Mouse (Mus musculus) forelimb bud, embryonic 11.5 days (tissue): Measurements from ENCODE around the gene 1700067K01Rik.
"Not testable (repeated sequence)": the region's sequence is repeated elsewhere in the genome, so short reads cannot be mapped to it uniquely, and the experiment has no call there.

ENCODE experiments used
- DNase-seq: peaks from one replicate; pipeline ENCODE4 v3.0.0-alpha.2; 2012; ENCODE audit warnings: low read depth, low spot score

Gene 1700067K01Rik

DNA sequence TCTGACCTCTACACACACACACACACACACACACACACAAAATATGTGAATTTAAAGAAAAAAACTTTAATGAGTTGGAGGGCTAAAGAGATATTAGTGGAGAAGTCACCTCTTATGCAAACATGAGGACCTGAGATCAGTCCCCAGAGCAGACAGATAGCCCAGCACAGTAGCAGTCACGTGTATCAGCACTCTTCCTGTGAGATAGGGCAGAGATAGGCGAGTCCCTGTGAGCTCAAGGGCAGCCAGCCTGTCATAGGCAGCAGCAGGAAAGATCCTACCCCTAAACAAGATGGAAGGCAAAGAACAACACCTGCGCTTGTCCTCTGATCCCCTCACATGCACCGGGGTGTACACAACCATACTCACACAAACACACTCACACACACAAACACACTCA lies 18.9 kb upstream of the 1700067K01Rik start:
- DNase-seq, result no peak

DNA sequence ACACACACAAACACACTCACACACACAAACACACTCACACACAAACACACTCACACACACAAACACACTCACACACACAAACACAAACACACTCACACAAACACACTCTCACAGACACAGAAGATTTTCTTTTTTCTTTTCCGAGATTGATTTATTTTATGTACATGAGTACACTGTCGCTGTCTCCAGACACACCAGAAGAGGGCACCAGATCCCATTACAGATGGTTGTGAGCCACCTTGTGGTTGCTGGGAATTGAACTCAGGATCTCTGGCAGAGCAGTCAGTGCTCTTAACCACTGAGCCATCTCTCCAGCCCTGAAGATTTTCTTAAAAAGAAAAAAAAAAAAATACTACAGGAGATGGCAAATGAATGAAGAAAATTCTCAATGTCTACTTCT lies 18.1 kb upstream of the 1700067K01Rik start:
- DNase-seq, result not testable (repeated sequence)

GRCm38 (mm10) chr8:83989243-83989642 lies 12.1 kb upstream of the 1700067K01Rik start:
- DNase-seq, result no peak

GRCm38 (mm10) chr8:83990170-83990569 lies 11.1 kb upstream of the 1700067K01Rik start:
- DNase-seq, result no peak

DNA sequence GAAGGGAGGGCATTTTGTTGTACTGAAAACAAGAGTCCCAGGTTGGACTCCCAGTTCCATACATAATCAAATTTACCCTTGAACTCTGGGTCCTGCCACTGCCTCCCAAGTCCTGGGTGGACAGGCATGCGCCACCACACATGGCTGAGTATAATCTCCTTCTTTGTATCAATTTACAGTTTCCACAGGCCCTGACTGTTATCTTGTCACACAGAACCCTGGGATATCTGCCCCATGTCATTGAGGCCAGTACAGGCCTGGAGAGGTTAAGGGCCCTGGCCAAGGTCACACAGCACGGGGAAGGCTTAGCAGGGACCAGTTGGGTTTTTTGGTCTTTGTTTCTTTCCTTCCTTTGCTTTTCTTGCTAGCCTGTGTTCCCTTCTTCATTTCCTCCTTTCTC lies 8.8 kb upstream of the 1700067K01Rik start:
- DNase-seq, result no peak

- DNase-seq, result no peak
Observed at GRCm38 (mm10) chr8:83994030-83994429, 7.3 kb upstream of the 1700067K01Rik start.

DNA sequence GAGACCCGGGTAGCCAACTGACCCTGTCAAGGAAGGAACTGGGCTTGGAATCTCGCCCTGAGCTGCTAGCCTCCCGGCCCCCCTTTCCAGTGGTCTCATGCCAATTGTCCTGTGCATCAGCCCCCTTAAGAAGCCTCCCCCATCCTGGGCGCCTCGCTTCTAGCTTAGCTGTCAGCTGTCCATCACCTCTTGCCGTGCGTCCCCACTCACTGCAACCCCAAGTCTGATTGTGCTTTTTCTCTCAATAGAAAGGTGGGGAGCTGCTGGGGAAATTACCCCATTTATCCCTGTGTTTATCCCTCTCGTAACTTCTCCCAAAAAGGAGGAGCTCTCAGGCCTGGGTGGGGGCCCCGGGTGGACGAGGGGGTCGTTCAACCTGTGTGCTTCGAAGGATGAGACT lies 5.3 kb upstream of the 1700067K01Rik start:
- no peak for DNase-seq

- DNase-seq, result peak; percentile 81
Observed at GRCm38 (mm10) chr8:83996567-83997505, 4.5 kb upstream of the 1700067K01Rik start.

DNA sequence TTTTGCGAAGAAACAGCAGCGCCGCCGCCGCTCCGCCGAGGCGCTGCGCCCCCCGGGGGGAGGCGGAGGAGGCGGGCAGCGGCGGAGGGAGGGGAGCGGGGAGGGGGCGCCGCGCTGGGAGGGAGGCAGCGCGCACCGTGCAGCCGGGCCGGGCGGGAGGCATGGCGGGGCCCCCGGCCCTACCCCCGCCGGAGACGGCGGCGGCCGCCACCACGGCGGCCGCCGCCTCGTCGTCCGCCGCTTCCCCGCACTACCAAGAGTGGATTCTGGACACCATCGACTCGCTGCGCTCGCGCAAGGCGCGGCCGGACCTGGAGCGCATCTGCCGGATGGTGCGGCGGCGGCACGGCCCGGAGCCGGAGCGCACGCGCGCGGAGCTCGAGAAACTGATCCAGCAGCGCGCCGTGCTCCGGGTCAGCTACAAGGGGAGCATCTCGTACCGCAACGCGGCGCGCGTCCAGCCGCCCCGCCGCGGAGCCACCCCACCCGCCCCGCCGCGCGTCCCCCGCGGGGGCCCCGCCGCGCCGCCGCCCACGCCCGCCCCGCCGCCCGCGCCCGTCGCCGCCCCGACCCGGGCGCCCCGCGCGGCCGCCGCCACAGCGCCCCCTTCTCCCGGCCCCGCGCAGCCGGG lies 3.7 kb upstream of the 1700067K01Rik start, which contains the start of gene Samd1:
Gene Samd1, plus strand, starts transcription at position 162 of the 631 bp plus-strand sequence.
- no peak for DNase-seq

DNA sequence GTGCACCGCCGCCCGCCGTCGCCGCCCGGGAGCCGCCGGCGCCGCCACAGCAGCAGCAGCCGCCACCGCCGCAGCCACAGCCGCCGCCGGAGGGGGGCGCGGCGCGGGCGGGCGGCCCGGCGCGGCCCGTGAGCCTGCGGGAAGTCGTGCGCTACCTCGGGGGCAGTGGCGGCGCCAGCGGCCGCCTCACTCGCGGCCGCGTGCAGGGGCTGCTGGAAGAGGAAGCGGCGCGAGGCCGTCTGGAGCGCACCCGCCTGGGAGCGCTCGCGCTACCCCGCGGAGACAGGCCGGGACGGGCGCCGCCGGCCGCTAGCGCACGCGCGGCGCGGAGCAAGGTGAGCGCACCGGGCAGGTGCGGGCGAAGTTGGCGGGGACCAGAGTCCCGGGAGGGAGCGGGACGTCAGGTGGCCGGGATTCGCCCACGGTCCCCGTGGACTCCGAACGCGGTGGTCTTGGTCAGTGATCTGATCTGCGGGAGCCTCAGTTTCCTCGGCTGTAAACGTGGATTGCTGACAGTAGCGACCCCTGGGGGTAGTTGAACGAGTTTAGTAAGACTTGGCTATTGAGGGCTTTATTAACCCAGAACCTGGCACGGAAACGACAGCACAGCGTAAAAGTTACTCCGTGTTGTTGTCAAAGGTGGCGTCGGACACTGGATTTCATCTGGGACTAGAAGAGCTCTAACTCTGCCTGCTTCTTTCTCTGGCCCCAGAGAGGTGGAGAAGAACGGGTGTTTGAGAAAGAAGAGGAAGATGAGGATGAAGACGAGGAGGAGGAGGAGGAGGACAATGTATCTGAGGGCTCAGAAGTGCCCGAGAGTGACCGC lies 2.9 kb upstream of the 1700067K01Rik start:
- peak; percentile 70 for DNase-seq

DNA sequence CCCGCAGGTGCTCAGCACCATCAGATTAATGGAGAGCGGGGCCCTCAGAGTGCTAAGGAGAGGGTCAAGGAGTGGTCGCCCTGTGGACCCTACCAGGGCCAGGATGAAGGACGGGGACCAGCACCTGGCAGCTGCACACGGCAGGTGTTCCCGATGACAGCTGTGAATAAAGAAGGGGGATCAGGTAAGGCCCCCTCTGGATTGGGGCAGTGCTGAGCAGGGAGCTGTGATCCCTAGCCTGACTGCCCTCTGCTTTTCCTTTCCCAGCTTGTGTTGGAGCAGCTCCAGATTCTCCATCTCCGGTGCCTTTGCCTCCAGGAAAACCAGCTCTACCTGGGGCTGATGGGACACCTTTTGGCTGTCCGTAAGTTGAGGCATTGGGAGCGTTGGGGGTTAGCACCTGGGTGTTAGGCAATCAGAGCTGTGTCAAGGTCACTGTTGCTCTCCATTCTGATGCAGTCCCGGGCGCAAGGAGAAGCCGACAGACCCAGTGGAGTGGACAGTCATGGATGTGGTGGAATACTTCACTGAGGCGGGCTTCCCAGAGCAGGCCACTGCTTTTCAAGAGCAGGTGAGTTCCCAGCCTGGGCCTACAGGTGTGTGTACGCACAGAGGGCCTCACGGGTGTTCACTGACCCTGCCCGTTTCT lies 2.1 kb upstream of the 1700067K01Rik start:
- DNase-seq, result no peak

DNA sequence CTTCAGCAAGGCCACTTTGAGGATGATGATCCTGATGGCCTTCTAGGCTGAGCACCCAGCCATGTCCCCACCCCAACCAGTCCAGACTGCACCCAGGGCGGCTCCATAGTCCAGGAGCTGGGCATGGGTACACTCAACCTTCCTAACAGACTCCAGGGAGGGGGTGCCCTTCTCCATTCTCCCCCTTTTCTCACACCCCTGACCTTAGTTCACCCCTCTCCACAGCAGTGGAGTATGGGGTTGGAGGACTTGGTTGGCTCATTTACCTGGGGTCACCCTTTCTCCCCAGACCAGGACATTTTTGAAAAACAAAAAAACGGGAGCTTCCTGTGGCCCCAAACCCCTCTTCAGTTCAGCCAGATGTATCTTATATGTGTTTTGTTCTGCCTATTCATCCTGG lies 1.5 kb upstream of the 1700067K01Rik start:
- DNase-seq, result no peak

DNA sequence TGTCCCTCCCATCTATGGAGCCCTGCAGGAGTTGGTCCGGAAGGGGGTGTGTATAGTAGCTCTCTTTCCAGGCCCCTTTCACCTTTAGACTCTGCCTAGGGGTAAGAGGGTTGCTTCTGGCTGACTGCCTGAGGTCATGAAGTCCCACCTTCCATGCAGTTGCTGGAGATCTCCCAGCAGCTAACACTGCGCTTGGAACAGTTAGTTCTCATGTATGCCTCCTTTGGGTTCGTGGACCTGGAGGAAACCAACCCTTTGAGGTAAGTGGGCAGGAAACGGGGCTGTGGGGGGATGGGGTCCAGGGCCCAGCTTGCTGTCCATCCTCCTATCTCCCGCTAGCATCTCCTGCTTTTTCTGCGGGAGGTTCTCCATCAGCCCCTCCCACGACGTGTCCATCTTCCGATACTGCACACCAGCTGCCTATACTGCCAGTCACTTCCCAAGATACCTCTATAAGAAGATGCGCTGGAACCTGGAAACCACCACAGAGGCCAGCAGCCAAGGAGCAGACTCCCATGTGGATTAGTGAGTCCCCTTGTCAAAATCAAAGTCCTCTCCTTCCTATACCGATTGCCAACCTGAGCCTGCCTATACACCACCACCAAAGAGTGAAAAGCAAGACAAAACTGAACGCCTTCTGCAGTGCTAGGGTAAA lies 1.8 kb downstream of the 1700067K01Rik start:
- no peak for DNase-seq

DNA sequence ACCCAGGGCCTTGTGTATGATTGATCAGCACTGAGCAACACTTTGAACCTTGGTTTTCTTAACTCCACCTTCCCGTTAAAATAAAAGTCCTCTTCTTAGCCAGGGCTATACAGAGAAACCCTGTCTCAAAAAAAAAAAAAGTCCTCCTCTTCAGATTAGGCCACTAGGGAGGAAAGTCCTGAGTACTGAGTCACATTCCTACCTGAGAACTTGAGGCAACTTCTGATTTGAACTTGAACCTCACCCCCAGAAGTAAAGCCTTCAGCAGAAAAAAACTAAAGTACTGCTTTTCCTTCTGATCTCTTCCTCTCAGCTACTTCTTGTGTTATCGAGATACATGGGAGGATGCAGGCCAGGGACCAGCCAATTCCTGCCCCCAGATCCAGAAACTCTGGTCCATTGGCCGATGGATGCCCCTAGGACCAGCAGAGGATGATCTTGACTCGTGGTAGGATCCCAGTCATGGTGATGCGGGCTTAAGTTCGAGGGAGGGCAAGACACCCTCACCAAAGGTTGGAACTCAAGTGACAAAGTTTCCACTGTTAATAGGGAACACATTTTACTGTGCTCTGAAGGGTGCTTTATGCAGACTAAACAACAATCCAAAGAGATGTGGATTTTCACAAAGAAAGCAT lies 2.4 kb downstream of the 1700067K01Rik start:
- DNase-seq, result no peak

DNA sequence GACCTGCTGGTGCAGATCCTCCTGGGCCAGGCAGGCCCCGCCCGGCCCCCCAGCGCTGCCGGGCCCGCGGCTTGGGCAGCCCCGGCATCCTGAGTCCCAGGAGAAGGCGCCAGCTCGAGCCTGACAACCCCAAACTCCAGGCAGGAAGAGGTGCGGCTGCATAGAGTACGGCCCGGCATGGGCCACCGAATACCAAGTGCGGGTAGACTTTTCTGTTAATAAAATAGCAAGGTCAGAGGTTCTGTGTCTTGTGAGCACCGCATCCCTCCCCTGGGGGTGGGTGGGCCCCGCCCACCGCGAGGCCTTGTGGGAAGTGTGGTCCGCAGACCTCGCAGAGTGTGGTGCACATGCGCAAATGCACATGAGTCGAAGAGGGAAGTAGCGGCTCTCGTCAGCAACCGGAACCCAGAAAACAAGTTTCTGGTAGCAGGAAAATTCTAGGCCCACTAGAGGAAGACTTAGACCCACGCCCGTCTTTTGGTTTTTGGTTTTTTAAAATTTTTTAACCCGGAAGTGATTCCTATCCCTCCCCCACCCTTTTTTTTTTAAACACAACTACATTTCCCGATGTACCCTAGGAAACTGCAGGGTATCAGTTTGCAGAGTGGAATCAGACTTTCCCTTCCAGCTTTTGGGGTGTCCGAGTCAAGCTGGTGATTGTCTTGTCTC lies 3.4 kb downstream of the 1700067K01Rik start:
- peak; percentile 95 for DNase-seq

DNA sequence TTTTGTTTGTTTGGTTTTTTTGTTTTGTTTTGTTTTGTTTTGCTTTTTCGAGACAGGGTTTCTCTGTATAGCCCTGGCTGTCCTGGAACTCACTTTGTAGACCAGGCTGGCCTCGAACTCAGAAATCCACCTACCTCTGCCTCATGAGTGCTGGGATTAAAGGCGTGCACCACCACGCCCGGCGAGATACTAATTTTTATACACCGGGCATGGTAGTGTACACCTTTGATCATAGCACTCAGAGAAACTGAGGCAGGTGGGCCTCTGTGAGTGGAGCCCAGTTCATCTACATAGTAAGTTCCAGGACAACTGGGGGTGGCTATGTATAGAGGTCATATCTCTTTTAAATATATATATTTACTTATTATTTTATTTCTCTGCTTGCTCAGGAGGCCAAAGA lies 4.2 kb downstream of the 1700067K01Rik start:
- not testable (repeated sequence) for DNase-seq

GRCm38 (mm10) chr8:84008362-84008761 lies 7.1 kb downstream of the 1700067K01Rik start:
- DNase-seq, result no peak

DNA sequence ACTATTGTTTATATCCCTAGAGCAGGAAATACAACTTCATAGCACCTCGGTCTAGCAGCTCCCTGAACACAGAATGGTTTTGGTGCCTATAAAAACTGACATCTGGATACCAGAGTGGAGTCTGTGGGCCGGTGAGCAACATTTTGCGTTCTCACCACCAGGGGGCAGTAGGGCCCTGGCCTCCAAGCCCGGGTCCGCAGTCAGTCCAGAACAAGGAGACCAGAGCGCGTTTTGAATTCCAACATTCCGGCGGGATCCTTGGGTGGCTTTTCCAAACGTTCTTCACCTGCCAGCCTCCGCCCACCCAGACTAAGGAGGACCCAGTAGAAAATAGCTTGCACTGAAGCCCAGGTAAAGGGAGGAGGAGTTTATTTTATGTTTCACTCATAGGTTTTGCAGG lies 8.6 kb downstream of the 1700067K01Rik start:
- peak; percentile 93 for DNase-seq

DNA sequence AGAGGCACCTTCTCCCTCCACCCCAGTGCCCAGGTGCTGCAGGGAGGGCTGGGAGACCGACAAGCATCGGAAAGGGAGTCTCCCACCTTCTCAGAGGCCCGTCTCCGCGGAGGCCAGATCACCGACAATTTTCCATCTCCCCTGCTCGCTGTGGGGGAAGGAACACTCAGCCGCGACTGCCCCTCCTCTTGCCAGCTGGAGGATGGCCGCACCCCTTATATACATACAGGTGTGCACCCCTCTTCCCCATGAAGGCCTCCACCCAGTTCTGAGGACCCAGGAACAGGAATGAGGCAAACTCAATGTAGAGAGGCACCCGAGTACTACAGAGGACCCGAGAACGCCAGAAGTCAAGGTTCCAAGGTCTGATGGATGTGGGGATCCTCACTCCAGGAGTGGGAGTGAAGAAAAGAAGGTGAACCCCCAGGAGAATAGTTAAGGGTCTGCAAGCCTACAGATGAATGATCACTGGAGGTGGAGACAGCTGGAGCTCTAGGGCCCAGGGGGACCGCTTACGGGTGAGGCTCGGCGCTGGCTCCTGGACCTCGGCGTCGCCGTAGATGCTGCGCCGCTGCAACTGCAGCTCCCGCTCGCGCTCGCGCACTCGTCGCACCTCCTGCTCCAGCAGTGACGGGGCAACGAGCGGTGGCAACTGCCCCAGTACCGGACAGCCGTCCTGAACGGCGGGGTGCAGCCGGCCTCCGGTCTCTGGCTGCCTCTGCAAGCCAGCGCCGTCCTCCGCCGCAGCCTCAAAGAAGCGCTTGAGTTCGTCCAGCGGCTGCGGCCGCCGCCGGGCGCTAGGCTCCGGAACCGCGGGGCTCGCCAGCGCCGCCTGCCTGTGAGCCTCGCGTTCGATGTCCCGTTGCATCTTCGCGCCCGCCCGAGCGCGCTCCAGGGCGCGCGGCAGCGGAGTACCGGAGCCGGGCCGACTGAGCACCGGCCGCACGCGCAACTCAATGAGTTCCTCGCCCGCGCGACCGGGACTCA lies 9.6 kb downstream of the 1700067K01Rik start:
- DNase-seq, result no peak
